Mouse (Mus musculus) liver, embryonic 13.5 days (tissue): Measurements from ENCODE around the gene Slc15a1. TPM values are rescaled to one million over a fixed set of nuclear protein-coding genes. Genes with fewer than 3 reads are reported as not detected.
"Not testable (repeated sequence)": the region's sequence is repeated elsewhere in the genome, so short reads cannot be mapped to it uniquely, and the experiment has no call there.

Source experiments
- ATAC-seq: fragments of 200-750 bp; cut with Nextera tagmentation; 2 replicates; pipeline ENCODE4 v1.8.0; 2017; ENCODE audit warnings: low read depth, mild to moderate bottlenecking, moderate number of reproducible peaks, moderate library complexity
- DNase-seq: peaks from one replicate; pipeline ENCODE4 v3.0.0; 2022
- H3K27ac ChIP-seq: fragments of 300-500 bp; sonication (generic); 2 replicates; pipeline ENCODE4 v1.5.1; 2015; ENCODE audit warnings: moderate library complexity, mild to moderate bottlenecking, inconsistent platforms
- H3K27me3 ChIP-seq: fragments of 300-500 bp; sonication (generic); 2 replicates; pipeline ENCODE4 v1.6.1; 2015; ENCODE audit warnings: mild to moderate bottlenecking, inconsistent platforms
- H3K36me3 ChIP-seq: fragments of 300-500 bp; sonication (generic); 2 replicates; pipeline ENCODE4 v1.6.1; 2015; ENCODE audit warnings: mild to moderate bottlenecking, inconsistent platforms
- H3K4me1 ChIP-seq: fragments of 300-500 bp; sonication (generic); replicated peaks from 2 replicates; pipeline ENCODE4 v1.6.1; 2015; ENCODE audit warnings: inconsistent platforms
- H3K4me2 ChIP-seq: fragments of 300-500 bp; sonication (generic); 2 replicates; pipeline ENCODE4 v1.6.1; 2015; ENCODE audit warnings: inconsistent platforms, mild to moderate bottlenecking, moderate library complexity
- H3K4me3 ChIP-seq: fragments of 300-500 bp; sonication (generic); replicated peaks from 2 replicates; pipeline ENCODE4 v1.5.1; 2015; ENCODE audit warnings: mild to moderate bottlenecking, inconsistent platforms
- H3K9ac ChIP-seq: fragments of 300-500 bp; sonication (generic); 2 replicates; pipeline ENCODE4 v1.6.1; 2015; ENCODE audit warnings: mild to moderate bottlenecking, inconsistent platforms
- H3K9me3 ChIP-seq: fragments of 300-500 bp; sonication (generic); replicated peaks from 2 replicates; pipeline ENCODE4 v1.6.1; 2016; ENCODE audit warnings: inconsistent platforms
- WGBS: fragments of 180-500 bp; shearing (Covaris S2); methylation state at CpG from one replicate; pipeline ENCODE4 v1.1.7; 2015; ENCODE audit not compliant: insufficient replicate concordance; 5-methylcytosine and 5-hydroxymethylcytosine counted together
- polyA plus RNA-seq: library from polyadenylated mRNA; unstranded; fragments of >200 nt; fragmentation: Nextera tagmentation; extraction: Ambion mirVana; gene quantifications from 2 replicates; pipeline ENCODE4 v1.2.1, GENCODE M21; 2015

The Slc15a1 gene
- polyA plus RNA-seq, 1 experiment from 2014 or later: not detected

GRCm38 (mm10) chr14:121428148-121428547, 76.9 kb downstream of the Slc15a1 start:
- 81% methylated on average over 4 of the region's 4 CpGs for WGBS
- H3K4me3 ChIP-seq: no peak overlapping the region
- H3K36me3 ChIP-seq: no peaks in the 10 kb centered on the region
- DNase-seq (peak; percentile 43), ATAC-seq (no peak)
- no peak overlapping the region for H3K9ac ChIP-seq
- H3K9me3 ChIP-seq: no peaks in the 10 kb centered on the region
- peaks cover 23% of the 10 kb centered on the region for H3K4me1 ChIP-seq
- no peak overlapping the region for H3K4me2 ChIP-seq
- H3K27ac ChIP-seq: no peak overlapping the region
- no peaks in the 10 kb centered on the region for H3K27me3 ChIP-seq

GRCm38 (mm10) chr14:121426743-121427142, 78.3 kb downstream of the Slc15a1 start:
- H3K27me3 ChIP-seq: no peaks in the 10 kb centered on the region
- no peak overlapping the region for H3K9ac ChIP-seq
- H3K4me3 ChIP-seq: no peak overlapping the region
- H3K4me1 ChIP-seq: peaks cover 37% of the 10 kb centered on the region
- H3K9me3 ChIP-seq: no peaks in the 10 kb centered on the region
- DNase-seq (peak; percentile 19), ATAC-seq (no peak)
- no peak overlapping the region for H3K4me2 ChIP-seq
- H3K27ac ChIP-seq: no peak overlapping the region
- H3K36me3 ChIP-seq: no peaks in the 10 kb centered on the region

GRCm38 (mm10) chr14:121425004-121425793, 79.9 kb downstream of the Slc15a1 start:
- 69% methylated on average over 7 of the region's 7 CpGs for WGBS
- Histone ChIP-seq H3K27me3 (no peaks in the 10 kb centered on the region), H3K9ac (no peak overlapping the region), H3K27ac (no peak overlapping the region), H3K4me3 (no peak overlapping the region), H3K36me3 (no peaks in the 10 kb centered on the region), H3K4me2 (no peak overlapping the region), H3K4me1 (peaks cover 40% of the 10 kb centered on the region), H3K9me3 (no peaks in the 10 kb centered on the region)
- ATAC-seq (no peak), DNase-seq (no peak)

- 22% methylated on average over 7 of the region's 7 CpGs for WGBS
- peaks cover 40% of the 10 kb centered on the region for H3K4me1 ChIP-seq
- peak overlapping the region; percentile 93 for H3K27ac ChIP-seq
- H3K4me3 ChIP-seq: no peak overlapping the region
- H3K4me2 ChIP-seq: peak overlapping the region; percentile 67
- no peak for DNase-seq
- peak; percentile 9; the same call in 1 of the 2 replicates for ATAC-seq
- H3K36me3 ChIP-seq: no peaks in the 10 kb centered on the region
- no peak overlapping the region; the same call in none of the 2 replicates for H3K9ac ChIP-seq
- no peaks in the 10 kb centered on the region for H3K27me3 ChIP-seq
- no peaks in the 10 kb centered on the region for H3K9me3 ChIP-seq
These were observed 81.7 kb downstream of the Slc15a1 start for GRCm38 (mm10) chr14:121423341-121423751.

- ATAC-seq (peak; percentile 98), DNase-seq (peak; percentile 49)
- H3K36me3 ChIP-seq: no peaks in the 10 kb centered on the region
- peak overlapping the region; percentile 60 for H3K9ac ChIP-seq
- peak overlapping the region; percentile 34 for H3K4me3 ChIP-seq
- H3K27me3 ChIP-seq: no peaks in the 10 kb centered on the region
- WGBS: 7% methylated on average over 4 of the region's 4 CpGs
- peaks cover 40% of the 10 kb centered on the region for H3K4me1 ChIP-seq
- peak overlapping the region; percentile 93 for H3K27ac ChIP-seq
- H3K9me3 ChIP-seq: no peaks in the 10 kb centered on the region
- H3K4me2 ChIP-seq: peak overlapping the region; percentile 67
These were observed 82.2 kb downstream of the Slc15a1 start for GRCm38 (mm10) chr14:121422664-121423340.

- no peak for DNase-seq
- H3K4me3 ChIP-seq: no peak overlapping the region
- peak overlapping the region; percentile 93 for H3K27ac ChIP-seq
These were observed 83.1 kb downstream of the Slc15a1 start for GRCm38 (mm10) chr14:121422000-121422399.

GRCm38 (mm10) chr14:121417594-121417993, 87.5 kb downstream of the Slc15a1 start:
- ATAC-seq (no peak), DNase-seq (no peak)
- Histone ChIP-seq H3K9ac (no peak overlapping the region), H3K4me3 (no peak overlapping the region), H3K4me1 (peaks cover 15% of the 10 kb centered on the region), H3K4me2 (no peak overlapping the region), H3K27ac (no peak overlapping the region), H3K27me3 (no peaks in the 10 kb centered on the region), H3K36me3 (no peaks in the 10 kb centered on the region), H3K9me3 (no peaks in the 10 kb centered on the region)
- 69% methylated on average over 5 of the region's 5 CpGs for WGBS

More at GRCm38 (mm10) chr14:121422000-121422399, 83.1 kb downstream of the Slc15a1 start:
- Histone ChIP-seq H3K27me3 (no peaks in the 10 kb centered on the region), H3K9ac (no peak overlapping the region), H3K4me2 (peak overlapping the region; percentile 67), H3K36me3 (no peaks in the 10 kb centered on the region), H3K9me3 (no peaks in the 10 kb centered on the region), H3K4me1 (peaks cover 40% of the 10 kb centered on the region)
- 49% methylated on average over 4 of the region's 4 CpGs for WGBS
- ATAC-seq: no peak

DNA sequence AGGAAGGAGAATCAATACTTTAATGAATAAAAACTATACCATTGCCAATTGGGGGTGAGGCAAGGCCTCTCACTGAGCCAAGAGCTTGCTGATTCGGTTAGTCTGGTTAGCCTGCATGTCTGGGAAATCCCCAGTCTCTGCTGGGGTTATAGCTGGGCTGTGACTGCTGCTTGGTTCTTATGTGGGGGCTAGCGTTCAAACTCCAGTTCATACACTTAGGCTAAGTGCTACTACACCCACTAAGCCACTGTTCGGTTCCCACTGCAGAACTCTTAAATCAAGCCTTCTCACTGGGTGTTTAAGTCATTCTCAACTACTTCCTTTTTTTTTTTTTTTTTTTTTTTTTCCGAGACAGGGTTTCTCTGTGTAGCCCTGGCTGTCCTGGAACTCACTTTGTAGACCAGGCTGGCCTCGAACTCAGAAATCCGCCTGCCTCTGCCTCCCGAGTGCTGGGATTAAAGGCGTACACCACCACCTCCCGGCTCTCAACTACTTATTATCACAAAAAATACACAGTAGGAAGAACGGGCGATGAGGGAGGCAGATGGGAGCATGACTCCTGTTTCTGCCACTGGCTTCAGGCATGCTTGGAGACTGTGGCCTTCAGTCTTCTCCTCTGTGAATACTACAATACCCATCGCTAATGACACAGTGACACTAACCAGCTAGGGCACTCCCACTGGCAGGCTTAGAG, 88.3 kb downstream of the Slc15a1 start:
- ATAC-seq (no peak), DNase-seq (no peak)
- Histone ChIP-seq H3K4me2 (no peak overlapping the region), H3K9me3 (no peaks in the 10 kb centered on the region), H3K9ac (no peak overlapping the region), H3K36me3 (no peaks in the 10 kb centered on the region), H3K4me1 (peaks cover 7% of the 10 kb centered on the region), H3K27me3 (no peaks in the 10 kb centered on the region), H3K4me3 (no peak overlapping the region), H3K27ac (no peak overlapping the region)
- WGBS: 67% methylated on average over 11 of the region's 12 CpGs

DNA sequence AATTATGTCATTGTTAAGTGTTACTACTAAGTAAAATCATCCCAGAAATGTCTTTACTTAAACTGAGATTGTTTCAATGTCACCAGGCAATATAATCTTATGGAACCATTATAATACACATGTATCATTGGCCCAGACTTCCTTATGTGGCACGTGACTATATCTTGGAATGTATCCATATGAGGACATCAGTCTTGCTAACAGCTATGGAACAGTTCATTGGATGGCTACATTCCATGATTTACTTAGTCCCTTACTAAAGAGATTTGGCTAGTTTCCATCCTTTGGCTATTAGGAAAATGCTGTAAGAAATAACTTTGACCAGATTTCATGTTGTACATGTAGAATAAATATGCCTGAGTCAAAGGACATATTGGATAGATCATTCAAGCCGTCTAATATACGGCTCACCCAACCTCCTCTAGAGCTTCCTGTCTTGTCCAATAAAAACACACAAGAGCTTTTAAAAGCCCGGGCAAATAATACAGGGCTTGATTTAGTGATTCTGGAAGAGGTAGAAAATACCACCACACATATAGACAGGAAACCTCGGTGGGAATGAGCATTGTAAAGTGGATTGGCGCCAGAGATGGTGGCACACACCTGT, 90.3 kb downstream of the Slc15a1 start:
- Histone ChIP-seq H3K9ac (no peak overlapping the region), H3K27ac (no peak overlapping the region), H3K27me3 (no peaks in the 10 kb centered on the region), H3K9me3 (no peaks in the 10 kb centered on the region), H3K4me1 (peaks cover 4% of the 10 kb centered on the region; the same call in 1 of the 2 replicates), H3K4me3 (no peak overlapping the region), H3K36me3 (no peaks in the 10 kb centered on the region), H3K4me2 (no peak overlapping the region)
- WGBS: 72% methylated on average over 6 of the region's 6 CpGs
- DNase-seq (no peak), ATAC-seq (no peak)

- 81% methylated on average over 1 of the region's 1 CpGs for WGBS
- H3K4me3 ChIP-seq, H3K9ac ChIP-seq, H3K27me3 ChIP-seq, H3K4me1 ChIP-seq, H3K4me2 ChIP-seq, H3K9me3 ChIP-seq, H3K36me3 ChIP-seq, H3K27ac ChIP-seq, ATAC-seq, DNase-seq: not testable (repeated sequence)
These were observed 91.3 kb downstream of the Slc15a1 start for GRCm38 (mm10) chr14:121413726-121414125.
